Mouse (Mus musculus) adipocyte (in vitro differentiated cells): ENCODE measurements around the gene Nup205.

Experiments used
- DNase-seq: peaks from one replicate; pipeline ENCODE4 v3.0.0-alpha.2; 2016; ENCODE audit warnings: low spot score

Nup205 gene

DNA sequence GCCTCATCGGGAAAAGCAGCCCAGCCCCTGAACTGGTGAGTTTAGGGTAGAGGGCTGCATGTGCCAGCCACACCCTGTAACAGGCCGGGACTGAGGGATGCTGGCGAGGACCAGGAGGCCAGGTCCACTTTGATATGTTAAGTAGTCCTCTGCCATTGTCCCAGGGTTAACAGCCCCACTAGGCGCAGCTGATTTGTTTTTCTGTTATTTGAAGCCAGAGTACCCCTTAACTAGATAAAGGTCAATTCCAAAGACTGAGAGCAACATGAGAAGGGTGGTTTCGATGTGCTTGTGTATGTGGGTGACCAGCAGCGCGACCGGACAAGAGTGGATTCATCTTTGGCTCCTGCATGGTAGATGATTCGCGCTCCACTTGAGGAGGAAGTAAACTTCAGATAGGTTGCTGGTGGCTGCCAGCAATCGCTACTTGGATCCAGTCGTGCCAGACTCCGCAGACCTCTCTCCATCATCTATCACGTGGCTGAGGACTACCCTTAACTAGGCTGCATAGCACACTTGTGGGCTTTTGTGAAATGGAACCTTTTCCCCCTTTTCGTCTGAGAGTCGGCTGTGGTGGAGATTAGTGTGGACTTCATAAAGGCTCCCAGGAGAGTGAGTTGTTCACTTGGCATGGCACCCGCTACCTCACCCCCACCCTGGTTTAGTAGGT is 74.7 kb downstream of the Nup205 start:
- no peak for DNase-seq

DNA sequence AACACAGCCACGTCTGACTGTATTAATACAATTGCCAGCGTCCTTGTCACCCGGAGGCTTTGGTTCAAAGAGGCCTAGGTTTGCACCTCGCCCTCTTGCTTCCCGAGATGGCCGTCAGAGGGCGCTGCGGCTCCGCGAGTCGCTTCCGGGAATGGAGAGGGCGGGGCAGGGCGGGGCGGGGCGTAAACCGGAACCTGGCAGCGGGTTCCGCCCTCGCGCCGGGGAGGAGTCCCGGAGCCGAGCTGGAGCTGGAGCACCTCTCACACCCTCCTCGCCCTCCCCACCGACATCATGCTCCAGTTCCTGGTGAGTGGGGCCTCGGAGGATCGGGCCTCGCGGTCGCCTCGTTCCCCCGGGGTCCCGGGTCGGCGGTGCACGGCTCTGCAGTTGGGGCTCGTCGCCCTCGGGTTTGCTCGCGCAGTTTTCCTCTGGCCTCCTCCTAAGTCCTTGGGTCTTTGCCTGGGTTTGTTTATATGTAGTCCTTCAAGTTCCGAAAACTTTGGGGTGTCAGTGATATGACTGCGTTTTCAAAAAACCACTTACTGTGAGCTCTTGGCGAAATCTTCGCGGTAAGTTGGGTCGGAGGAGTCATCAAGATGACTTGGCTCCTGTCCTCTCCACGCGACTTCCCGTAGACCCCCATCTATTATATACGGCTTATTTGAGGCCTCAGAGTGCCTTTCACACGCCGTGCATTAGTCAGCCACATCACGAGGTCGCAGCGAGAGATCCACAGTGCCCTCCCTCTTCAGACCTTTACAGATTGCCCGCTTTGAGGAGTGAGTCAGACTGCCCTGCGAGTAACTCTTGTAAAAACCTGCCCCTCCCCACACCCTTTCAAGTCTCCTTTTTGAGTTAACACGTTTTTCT is 75.5 kb downstream of the Nup205 start:
- DNase-seq: peak; percentile 94

DNA sequence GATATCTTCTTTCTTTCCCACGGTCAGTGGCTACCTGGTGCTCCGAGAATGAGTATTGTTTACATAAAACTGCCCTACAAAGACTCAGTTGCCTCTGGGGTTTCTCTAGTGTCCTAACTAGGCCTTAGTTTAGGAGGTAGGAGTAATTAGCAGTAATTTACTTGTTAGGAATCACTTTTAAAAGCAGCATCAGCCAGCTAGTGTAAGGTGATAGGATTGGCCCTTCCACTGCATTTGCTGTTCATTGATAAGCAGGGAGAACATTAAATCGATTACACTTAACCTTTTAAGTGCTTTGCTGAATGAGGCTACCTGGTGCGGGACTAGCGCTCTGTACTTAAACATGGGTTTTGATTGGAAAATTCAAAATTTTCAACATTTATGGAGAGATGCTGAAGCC is 76.3 kb downstream of the Nup205 start:
- no peak for DNase-seq

DNA sequence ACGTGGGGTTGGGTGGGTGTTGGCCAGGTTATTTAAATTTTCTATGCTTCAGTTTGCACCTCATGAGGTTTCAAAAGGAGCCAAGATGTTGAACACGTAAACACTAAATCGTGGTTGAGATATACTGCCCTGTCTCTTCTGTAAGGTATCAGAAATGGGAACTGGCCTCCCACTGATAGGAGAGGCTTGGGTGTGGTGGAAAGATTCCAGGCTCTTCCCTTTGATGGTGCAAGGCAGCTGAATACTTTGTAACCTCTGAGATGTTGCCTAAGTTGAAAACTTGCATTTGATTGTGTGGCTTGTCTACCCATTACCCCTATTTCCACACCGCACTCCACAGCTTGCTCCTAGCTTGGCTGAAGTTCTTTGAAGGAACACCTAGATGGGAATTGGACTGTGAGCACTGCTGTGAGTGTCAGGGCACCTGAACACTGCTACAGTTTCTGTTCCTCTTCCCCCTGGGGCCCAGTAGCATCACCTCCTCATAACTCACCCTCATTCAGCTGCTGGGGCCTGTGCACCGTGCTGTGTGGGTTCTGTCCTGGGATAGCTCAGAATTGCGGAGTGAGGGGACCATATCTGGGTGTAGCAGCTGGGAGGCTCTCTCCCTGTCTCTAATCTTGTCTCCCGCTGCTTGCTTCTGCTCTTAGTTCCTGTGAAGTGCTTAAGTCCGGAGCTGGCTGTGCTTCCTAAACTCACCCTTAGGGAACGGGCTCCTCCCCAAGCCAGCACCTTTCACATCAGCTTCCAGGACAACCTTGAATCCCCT is 77.1 kb downstream of the Nup205 start:
- peak; percentile 16 for DNase-seq

DNA sequence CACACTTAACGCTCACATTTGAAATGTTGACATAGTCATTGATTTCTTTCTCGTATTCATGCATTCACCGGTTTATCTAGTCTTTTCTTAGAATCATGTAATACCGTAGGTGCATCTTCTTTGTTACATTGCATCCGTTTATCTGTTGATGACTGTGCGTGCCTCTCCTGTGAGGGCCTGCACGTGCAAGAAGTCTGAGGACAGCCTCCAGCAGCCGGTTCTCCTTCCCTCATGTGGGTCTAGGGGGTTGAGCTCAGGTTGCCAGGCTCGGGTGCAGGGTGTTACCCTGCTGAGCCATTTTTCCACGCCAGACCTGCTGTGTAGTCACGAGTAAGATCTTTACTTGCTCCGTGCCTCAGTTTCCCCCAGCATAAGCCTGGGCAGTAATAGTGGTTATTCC is 77.8 kb downstream of the Nup205 start:
- DNase-seq: no peak

DNA sequence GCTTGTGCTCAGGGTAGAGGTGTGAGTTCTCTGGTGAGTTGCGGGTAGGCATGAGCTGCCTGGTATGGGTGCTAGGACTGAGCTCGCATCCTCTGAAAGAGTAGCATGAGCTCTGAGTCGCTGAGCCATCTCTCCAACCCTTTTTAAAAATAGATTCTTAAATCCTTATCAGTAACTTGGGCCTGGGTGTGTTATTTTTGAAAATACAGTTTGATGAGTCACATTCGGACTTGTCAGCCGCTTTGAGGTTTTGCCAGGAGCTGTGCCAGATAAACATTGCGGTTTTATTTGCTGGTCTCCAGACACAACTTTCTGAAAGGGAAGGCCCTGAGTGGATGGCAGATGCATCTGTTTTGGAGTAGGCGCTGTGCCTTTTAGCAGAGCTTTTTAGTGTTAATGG is 79.5 kb downstream of the Nup205 start:
- peak; percentile 73 for DNase-seq

DNA sequence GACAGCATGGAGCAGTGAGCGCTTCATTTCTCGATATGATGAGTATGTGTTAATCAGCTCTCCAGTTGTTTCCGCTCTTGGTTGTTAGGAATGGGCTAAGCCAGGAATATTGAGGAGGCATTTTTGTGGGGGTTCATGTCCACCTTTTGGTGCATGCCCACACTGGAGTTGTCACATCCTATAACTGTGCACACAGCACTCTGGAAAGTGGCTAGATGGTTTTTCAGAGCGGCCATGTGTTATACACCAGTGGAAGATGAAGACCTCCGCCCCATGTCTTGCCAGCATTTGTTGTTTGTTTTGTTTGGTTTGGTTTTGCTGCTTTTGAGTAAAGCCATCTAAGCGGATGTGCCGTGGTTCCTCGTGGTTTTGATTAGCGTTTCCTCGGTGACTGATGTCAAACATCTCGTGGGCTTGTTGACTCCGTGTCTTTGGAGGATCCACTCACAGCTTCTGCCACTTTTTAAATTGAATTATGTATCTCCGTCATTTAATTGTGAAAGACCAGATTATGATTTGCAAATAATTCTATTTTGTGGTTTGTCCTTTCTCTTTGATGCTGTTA is 80.5 kb downstream of the Nup205 start:
- DNase-seq: no peak

DNA sequence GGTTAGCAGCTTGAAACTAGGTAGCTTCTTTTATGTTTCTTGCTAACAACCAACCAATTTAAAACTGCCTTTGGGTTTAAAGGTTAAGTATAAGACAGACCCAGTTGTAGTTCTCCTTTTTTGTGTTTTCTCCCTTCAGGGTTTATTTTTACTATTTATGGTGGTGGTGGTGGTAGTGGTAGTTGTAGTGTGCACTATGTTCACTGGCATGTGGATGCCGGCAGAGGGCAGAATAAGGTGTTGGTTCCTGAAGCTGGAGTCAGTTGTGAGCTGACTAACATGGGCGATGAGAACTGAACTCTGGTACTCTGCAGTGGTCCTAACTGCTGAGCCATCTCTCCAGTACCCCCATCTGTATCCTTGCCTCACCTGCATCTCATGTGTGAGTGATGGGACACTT is 81.7 kb downstream of the Nup205 start:
- DNase-seq: no peak

DNA sequence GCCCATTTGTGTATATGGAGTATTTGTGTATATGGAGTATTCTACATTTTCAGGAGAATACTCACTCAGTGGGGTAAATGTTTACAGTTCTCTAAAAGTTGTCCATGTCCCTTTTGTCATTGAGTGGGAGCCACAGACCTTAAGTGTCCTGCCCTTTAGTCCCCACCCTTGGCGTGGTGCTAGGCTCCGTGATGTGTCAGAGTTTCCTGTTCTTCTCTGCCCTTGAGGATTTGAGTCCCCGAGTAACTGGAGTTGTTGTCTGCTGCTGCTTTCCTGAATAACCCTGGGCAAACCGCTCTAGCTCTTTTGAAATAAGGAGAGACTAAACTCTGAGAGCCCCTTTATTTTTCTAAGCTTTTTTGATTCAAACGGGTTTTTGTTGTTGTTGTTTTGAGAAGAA is 82.3 kb downstream of the Nup205 start:
- DNase-seq: no peak

DNA sequence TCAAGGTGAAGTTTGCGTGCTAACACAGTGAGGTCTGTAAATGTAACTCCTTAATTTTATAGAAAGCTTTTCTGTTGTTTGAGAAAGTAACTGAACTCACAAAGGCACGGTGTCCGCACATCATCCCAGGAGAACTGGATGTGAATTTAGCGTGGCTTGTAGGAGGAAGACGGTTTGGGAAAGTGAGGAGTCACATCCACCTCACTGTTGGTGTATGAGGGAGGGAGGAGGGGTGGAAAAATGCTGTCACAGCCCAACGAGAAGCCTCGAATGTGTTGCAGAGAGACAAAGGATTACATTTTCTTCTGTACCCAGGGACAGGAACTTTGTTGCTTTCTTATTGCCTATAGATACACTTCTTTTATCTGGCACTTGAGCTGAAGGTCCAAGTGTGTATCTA is 83.3 kb downstream of the Nup205 start:
- DNase-seq: no peak

DNA sequence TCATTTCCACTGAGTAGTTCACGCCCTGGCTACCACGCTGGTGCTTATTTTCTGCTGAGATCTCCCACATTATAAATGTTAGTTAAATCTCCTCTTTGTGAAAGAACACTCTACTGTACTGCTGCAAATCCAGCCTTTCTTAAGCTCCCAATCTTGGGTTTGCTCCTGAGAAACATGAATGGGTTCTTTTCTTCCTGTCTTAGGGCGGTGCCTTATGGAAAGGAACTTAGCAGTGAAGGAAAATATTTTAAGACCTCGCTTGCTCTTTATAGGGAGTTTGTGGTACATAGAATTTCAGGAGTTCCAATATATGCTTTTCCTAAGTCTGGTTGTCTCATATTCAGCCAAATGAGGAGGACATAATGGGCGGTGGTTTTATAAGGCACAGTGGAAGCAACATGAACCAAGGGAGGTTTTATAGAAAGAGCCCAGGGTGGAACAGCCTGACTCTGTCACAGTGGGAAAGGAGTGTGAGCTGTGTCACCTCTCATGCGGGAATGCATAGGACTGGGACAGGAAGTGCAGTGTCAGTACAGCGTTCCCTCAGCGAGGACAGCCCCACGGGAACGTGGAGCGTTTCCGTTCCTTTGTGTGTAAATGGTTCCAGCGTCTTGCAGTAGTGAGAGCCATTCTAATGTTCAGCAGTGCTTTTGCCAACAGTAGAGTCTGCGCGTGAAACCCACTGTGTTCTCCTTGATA is 88.5 kb downstream of the Nup205 start:
- DNase-seq: no peak

DNA sequence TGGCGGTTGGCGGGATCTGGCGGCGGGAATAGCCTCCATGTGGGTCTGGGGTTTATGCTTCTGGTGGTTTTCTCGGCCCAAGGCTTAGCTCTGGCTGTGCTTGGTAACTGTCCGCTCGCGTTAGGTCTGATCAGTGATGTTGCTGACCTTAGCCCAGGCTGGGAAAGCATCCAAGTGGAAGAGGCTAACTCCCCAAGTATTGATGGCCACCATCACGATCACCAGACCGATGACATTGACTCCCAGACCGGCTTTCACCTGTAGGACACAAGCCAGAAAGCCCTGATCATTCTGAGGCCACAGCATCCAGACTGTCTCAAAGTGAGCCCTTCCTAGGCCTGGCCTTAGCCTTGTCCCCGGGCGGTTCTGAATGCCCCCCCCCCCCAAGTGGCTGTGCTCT is 91.5 kb downstream of the Nup205 start:
- DNase-seq: no peak

DNA sequence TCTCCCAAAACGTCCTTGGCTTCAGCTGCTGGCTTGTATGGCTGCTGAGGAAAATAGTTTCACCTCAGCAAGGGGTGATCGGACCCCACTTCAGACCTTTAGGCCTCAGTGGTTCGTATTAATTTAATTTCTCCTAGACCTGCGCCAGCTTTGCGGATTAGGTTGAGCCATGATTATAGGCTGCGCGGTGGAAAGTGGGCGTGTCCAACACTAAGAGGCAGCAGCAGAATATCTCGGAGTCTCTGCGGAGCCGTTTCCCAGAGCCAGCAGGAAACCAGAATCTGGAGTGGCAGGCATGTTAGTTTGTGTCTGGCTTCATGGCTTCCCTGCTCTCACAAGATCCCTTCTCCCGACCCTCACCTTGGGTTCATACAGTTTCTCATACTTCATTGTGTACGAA is 92.4 kb downstream of the Nup205 start:
- no peak for DNase-seq

DNA sequence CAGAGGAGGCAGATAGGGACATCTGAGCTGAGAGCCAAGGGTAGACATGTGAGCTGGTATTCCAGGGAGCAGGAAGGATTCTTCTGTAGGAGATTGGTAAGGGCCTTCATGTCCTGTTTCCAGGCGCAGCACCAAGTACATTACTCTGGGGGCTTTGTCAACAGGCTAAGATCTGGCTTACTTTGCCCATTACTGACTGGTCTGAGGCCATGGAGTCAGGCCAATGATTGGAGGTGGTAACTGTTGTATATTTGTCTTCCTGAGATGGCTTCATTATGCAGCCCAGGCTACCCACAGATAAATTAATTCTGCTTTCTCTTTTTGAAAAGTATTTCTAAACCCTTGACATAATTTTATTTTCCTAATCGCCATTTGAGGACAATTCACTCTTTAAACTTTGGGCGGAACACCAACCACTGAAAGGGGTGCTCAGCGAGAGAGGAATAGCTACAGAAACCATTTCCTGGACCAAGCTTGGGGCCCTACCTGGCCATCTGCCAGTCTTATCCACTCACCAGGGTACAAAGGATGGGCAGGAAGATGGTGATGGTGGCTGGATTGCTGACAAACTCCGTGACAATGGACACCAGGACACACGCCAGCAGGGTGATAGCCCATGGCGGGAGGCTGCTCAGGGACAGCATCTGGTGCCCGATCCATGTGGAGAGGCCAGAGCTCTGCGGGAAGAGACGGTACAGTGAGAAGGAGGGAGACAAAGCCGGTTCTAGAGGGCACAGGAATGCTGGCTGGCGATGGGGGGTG is 94.1 kb downstream of the Nup205 start:
- no peak for DNase-seq

DNA sequence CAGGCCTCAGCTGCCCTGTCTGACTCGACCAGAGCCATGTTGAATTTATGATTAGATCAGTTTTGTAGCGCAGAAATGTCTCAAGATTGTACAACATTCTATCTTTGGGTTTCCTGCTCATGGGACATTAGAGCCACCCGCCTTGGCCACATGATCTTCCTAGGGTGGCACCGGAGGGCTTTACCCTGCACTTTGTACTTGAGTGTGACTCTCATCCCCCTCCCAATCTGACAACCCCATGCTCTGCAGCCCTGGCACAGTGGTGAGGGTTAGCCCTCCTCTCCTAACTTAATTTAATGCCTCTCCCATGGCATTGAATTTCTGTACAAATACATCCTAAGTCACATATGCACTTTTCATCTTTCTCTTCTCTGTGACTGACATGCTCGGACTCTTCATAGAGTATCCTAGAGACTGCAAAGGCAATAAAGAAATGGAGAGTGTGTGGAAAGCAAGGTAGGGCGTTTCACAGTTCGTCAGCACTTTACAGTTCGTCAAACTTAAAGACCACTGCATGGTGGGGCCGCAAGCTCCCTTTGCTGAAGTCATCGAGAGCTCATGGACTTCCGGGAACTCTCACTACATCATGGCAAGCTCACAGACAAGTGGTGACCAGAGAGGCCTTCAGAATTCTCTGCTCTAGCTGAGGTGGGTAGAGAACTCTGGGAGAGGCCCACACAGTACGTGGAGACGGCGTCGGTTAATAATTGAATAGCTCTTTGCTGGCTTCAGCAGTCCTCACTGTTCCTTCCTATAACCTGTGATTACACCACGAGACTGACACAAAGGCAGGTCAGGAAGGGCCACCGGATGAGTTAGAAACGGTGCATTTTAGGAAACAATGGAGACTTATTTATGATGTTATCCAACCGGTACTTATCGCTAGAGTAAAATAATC is 94.9 kb downstream of the Nup205 start:
- no peak for DNase-seq

DNA sequence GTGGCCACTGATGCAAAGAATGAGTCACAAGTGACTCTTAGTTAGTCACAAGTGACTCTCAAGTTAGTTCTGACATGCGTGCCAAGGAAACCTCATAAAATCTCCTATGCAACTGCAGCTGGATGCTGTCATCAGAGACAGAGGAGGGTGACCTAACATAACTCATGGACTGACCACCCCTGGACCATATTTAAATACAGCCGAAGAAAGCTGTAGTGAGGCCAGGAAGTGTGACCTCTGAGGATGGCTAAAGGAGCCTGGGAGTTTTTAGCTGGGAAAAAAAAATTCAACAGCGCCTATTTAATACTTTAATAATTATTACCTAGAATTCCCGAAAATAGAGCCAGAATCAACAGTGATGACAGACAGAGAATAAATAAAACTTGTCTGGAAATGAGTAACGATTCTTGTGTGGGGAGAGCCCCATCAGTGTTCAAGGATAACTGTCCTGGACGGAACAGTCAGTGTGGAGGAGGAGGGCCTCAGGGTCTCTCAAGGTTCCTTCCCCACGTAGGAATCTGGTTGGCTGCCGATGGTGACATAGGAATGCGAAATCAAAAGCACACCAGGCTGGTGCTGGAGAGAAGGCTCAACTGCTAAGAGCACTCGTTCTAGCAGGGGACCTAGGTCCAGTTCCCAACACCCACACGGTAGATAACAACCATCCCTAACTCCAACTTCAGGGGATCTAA is 96.3 kb downstream of the Nup205 start:
- peak; percentile 37 for DNase-seq

DNA sequence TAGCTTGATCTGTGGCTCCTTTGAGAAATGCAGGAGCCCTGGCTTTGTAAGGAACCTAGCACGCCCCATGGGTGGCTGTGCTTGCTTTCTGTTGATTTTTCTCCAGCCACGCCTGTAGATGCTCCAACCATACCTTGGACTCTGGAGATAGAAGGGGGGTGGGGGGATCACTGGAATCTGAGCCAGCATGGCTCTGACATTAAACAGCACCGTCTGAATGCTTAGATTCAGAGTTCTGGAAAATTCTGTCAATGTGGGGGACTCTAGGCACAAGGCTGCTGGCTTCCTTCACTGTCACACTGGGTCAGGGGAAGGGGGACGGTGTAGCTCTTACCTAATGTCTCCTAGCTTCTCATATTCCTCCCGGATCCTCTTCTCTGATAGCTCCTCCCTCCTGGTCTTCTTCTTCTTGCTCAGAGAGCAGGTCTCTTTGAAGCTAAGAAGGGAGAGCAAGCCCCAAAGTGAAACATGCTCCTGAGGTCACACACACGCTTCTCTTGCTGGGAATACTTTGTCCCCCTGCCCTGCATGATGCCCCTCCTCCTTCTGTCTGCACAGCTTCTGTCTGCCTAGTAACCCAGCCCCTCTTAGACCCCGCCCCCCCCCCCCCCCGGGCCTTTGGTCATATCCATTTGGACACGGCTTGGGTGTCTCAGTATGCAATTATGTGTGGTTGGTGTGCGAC is 100.8 kb downstream of the Nup205 start:
- no peak for DNase-seq

DNA sequence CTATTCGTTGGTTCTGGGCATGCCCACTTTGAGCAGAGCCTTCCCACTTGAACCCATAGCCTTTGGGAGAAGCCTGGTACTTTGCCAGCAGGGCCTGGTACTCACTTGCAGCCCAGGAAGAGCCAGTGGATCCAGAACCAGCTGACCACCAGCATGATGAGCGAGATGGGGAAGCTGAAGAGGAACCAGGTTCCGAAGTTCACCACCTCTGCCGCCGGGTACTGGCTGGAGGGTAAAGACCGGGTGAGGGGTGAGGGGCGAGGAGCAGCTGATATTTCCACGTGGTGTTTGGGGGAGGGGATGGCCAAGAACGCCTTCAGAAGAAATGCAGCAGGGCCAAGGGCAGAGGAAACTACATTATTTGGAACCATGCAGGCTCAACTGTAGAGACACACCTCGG is 102.1 kb downstream of the Nup205 start:
- DNase-seq: no peak
